Mouse (Mus musculus) intestine, embryonic 15.5 days (tissue): ENCODE data around the gene Vmn1r165. TPM values are rescaled to one million over a fixed set of nuclear protein-coding genes. Genes with fewer than 3 reads are reported as not detected.
"Not testable (repeated sequence)": the region's sequence is repeated elsewhere in the genome, so short reads cannot be mapped to it uniquely, and the experiment has no call there.

Experiments
- ATAC-seq: fragments of 200-750 bp; cut with Nextera tagmentation; 2 replicates; pipeline ENCODE4 v1.8.0; 2017; ENCODE audit warnings: moderate TSS enrichment, moderate library complexity
- H3K27ac ChIP-seq: fragments of 300-500 bp; sonication (generic); 2 replicates; pipeline ENCODE4 v1.5.1; 2015; ENCODE audit warnings: mild to moderate bottlenecking, inconsistent platforms
- H3K27me3 ChIP-seq: fragments of 300-500 bp; sonication (generic); replicated peaks from 2 replicates; pipeline ENCODE4 v1.6.1; 2015; ENCODE audit warnings: inconsistent platforms
- H3K36me3 ChIP-seq: fragments of 300-500 bp; sonication (generic); 2 replicates; pipeline ENCODE4 v1.6.1; 2015; ENCODE audit warnings: inconsistent platforms
- H3K4me1 ChIP-seq: fragments of 300-500 bp; sonication (generic); replicated peaks from 2 replicates; pipeline ENCODE4 v1.6.1; 2015; ENCODE audit warnings: inconsistent platforms
- H3K4me2 ChIP-seq: fragments of 300-500 bp; sonication (generic); replicated peaks from 2 replicates; pipeline ENCODE4 v1.6.1; 2015; ENCODE audit warnings: mild to moderate bottlenecking, inconsistent platforms
- H3K4me3 ChIP-seq: fragments of 300-500 bp; sonication (generic); replicated peaks from 2 replicates; pipeline ENCODE4 v1.5.1; 2015; ENCODE audit warnings: inconsistent platforms
- H3K9ac ChIP-seq: fragments of 300-500 bp; sonication (generic); 2 replicates; pipeline ENCODE4 v1.6.1; 2015; ENCODE audit warnings: inconsistent platforms
- H3K9me3 ChIP-seq: fragments of 300-500 bp; sonication (generic); 2 replicates; pipeline ENCODE4 v1.6.1; 2016; ENCODE audit warnings: inconsistent platforms
- WGBS: fragments of 180-500 bp; shearing (Covaris S2); methylation state at CpG from one replicate; pipeline ENCODE4 v1.1.7; 2015; 5-methylcytosine and 5-hydroxymethylcytosine counted together
- polyA plus RNA-seq: library from polyadenylated mRNA; unstranded; fragments of >200 nt; fragmentation: Nextera tagmentation; extraction: Ambion mirVana; gene quantifications from 2 replicates; pipeline ENCODE4 v1.2.1, GENCODE M21; 2015

Vmn1r165 gene
- polyA plus RNA-seq = not detected in 2 replicates

DNA sequence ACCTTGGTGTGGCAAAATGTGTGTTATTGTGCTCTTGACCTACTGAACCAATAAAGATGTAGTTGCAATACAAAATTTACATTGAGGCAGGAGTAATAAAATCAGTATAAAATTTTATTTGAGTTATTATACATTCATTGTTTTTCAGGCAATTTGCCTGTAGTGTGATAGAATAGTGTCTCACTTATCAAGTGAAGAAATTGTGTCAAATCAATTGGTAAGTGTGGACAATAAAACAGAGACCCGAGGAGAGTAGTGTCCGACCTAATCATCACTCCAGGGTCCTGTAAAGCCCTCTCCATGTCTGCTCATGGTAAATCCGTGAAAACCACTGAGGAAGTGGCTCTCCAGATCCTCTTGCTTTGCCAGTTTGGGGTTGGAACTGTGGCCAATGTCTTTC lies at the start of gene Vmn1r165:
Vmn1r165 (plus strand) TSS at position 301 of the 400 bp plus-strand sequence.
- H3K4me1 ChIP-seq, H3K27ac ChIP-seq, H3K9ac ChIP-seq, H3K36me3 ChIP-seq, H3K27me3 ChIP-seq, ATAC-seq, H3K9me3 ChIP-seq, H3K4me3 ChIP-seq, H3K4me2 ChIP-seq: not testable (repeated sequence)
- WGBS = no CpG with 5 or more reads among the region's 3 CpGs

- no CpG with 5 or more reads among the region's 2 CpGs for WGBS
- not testable (repeated sequence) for H3K27ac ChIP-seq, H3K36me3 ChIP-seq, H3K4me3 ChIP-seq, ATAC-seq, H3K9ac ChIP-seq, H3K27me3 ChIP-seq, H3K9me3 ChIP-seq, H3K4me1 ChIP-seq, H3K4me2 ChIP-seq
Measured at GRCm38 (mm10) chr7:23251582-23251981, 34.5 kb downstream of the Vmn1r165 start, which contains the start of gene Vmn1r166. TSS of gene Vmn1r166 (minus strand) at chr7:23251682.

Other genes with a start within 250 kb of the Vmn1r165 start
- gene Gm4214, start 232.7 kb upstream of the Vmn1r165 start, polyA plus RNA-seq = not detected in 2 replicates
- not detected in 2 replicates for gene Gm4216, start 197.4 kb upstream of the Vmn1r165 start, polyA plus RNA-seq
- gene Vmn1r163, start 161.8 kb upstream of the Vmn1r165 start, polyA plus RNA-seq = not detected in 2 replicates
- gene Gm8720, start 149.9 kb upstream of the Vmn1r165 start, polyA plus RNA-seq = not detected in 2 replicates
- gene Gm10662, start 72.9 kb upstream of the Vmn1r165 start, polyA plus RNA-seq = not detected in 2 replicates
- not detected in 2 replicates for gene Vmn1r166, start 34.4 kb downstream of the Vmn1r165 start, polyA plus RNA-seq
- gene Gm6902, start 61.6 kb downstream of the Vmn1r165 start, polyA plus RNA-seq = not detected in 2 replicates
- not detected in 2 replicates for gene Nlrp4e, start 83.9 kb downstream of the Vmn1r165 start, polyA plus RNA-seq
- gene Nlrp5, start 168.6 kb downstream of the Vmn1r165 start, polyA plus RNA-seq = not detected in 2 replicates